Mouse (Mus musculus): Measurements from ENCODE around the gene Sprtn. TPM values are rescaled to one million over a fixed set of nuclear protein-coding genes. Genes with fewer than 3 reads are reported as not detected.

Gene Sprtn
- polyA plus RNA-seq, 1 experiment = 14.5 TPM

DNA sequence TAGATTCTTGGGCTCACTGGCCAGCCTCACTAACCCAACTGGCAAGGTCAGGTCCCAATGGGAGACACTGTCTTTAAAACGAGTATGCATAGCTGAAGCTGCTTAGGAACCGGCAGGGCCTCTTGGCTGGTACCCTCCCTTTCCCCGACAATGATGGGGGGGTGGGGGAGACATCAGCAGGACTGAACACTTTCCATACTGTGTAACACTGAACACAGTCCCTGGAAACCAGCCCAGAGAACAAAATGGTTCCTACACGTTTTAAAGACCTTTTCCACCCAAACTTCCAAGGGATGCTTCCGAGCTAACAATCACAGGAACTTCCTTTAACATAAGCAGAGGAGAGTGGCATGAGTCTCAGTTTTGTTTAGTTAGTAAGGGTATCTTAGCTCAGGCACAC, 37.4 kb downstream of the Sprtn start:
- H3K27ac ChIP-seq (ENCODE audit: insufficient read depth, low read depth, low read length) = no peak overlapping the region
- no peak overlapping the region for H3K4me3 ChIP-seq (ENCODE audit: insufficient read depth, low read length)

DNA sequence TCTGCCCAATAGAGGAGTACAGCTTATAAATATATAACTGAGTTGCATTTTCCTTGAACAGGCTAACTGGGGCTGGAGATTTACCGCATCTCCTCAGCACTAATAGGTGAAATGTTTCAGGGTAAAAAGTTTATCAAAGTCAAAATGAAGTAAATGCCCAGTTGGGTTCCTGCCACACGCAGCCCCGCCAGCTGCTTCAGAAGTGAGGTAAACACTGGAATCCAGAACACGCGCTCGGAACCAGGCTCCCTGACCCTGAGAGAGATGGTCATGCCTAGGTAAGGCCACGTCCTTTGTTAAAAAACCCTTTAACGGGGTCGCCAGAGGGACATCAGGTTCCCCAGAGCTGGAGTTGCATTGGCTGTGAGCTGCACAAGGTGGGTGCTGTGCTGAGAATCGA, 39.0 kb downstream of the Sprtn start:
- Histone ChIP-seq H3K4me3 (ENCODE audit: insufficient read depth, low read length) (no peak overlapping the region), H3K27ac (ENCODE audit: insufficient read depth, low read depth, low read length) (no peak overlapping the region), H3K4me1 (ENCODE audit: control insufficient read depth, insufficient read depth, low read length) (peaks cover 10% of the 10 kb centered on the region)
- TF ChIP-seq CTCF (IDR thresholded peaks at IDR 0.05; ENCODE audit: low read depth, low read length) (no peak), POLR2A (IDR thresholded peaks at IDR 0.05; ENCODE audit: borderline replicate concordance, low read depth, low read length) (no peak)

More for the DNA sequence above, 37.4 kb downstream of the Sprtn start:
- no peak for TF ChIP-seq POLR2A (IDR thresholded peaks at IDR 0.05; ENCODE audit: borderline replicate concordance, low read depth, low read length)
- TF ChIP-seq CTCF (IDR thresholded peaks at IDR 0.05; ENCODE audit: low read depth, low read length) = no peak
- H3K4me1 ChIP-seq (ENCODE audit: control insufficient read depth, insufficient read depth, low read length) = peaks cover 12% of the 10 kb centered on the region

DNA sequence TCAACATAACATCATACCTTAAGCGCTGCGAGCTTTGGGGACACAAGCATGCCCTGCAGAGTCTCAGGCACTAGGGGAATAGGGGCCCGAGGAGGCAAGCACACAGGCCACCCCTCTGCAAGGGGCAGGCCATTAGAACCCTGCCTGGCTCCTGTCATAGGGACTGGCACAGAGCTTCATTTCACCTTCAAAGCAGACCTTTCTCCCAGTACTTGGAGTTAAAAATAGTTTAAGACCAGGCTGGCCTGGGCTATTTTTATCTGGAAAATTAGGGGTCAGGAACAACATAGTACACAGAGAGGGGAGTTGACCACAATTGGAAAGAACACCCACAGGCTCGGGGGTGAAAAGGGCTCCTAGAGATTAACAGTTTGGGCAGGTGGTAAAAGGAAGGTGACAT, 39.6 kb downstream of the Sprtn start:
- peaks cover 7% of the 10 kb centered on the region for H3K4me1 ChIP-seq (ENCODE audit: control insufficient read depth, insufficient read depth, low read length)
- no peak for TF ChIP-seq CTCF (IDR thresholded peaks at IDR 0.05; ENCODE audit: low read depth, low read length)
- no peak for TF ChIP-seq POLR2A (IDR thresholded peaks at IDR 0.05; ENCODE audit: borderline replicate concordance, low read depth, low read length)
- H3K27ac ChIP-seq (ENCODE audit: insufficient read depth, low read depth, low read length) = no peak overlapping the region
- H3K4me3 ChIP-seq (ENCODE audit: insufficient read depth, low read length) = no peak overlapping the region

DNA sequence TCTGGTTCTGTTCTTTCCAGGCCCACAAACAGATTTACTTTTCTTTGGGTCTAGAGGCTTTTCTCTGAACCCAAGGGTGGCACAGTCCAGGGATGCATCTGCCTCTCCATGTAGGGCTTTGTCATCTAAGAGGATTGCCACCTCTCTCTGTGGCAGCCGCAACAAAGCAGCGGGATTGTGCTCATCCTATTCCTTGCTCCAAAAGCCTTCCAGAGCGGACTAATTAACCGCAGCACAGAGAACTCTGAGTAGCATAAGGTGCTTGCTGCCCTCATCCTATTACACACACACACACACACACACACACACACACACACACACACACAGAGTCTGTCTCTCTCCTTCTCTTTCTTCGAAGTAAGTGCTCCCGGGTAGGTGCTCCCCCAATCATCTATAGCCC, 46.1 kb downstream of the Sprtn start:
- H3K27ac ChIP-seq (ENCODE audit: insufficient read depth, low read depth, low read length) = no peak overlapping the region
- TF ChIP-seq CTCF (IDR thresholded peaks at IDR 0.05; ENCODE audit: low read depth, low read length) (no peak), POLR2A (IDR thresholded peaks at IDR 0.05; ENCODE audit: borderline replicate concordance, low read depth, low read length) (no peak)
- no peak overlapping the region for H3K4me3 ChIP-seq (ENCODE audit: insufficient read depth, low read length)
- peaks cover 8% of the 10 kb centered on the region for H3K4me1 ChIP-seq (ENCODE audit: control insufficient read depth, insufficient read depth, low read length)

DNA sequence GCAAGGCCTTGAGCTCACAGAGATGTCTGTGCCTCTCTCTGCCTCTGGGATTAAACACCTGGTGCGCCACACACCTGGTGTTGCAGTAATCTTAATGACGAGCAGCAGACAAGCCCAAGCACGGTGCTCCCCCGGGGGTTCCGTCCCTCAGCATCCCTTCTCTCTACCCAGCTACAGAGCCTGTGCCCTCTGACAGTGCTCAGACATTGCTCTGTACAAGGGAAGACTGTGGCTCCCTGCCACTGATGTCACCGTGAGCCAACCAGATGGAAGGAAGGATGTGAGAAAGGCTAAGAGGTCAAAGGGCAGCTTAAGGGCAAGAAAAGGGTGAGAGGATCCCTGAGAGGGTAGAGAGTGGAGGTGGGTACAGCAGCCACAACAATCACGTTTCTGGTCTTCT, 46.7 kb downstream of the Sprtn start:
- TF ChIP-seq CTCF (IDR thresholded peaks at IDR 0.05; ENCODE audit: low read depth, low read length) = no peak
- TF ChIP-seq POLR2A (IDR thresholded peaks at IDR 0.05; ENCODE audit: borderline replicate concordance, low read depth, low read length) = no peak
- H3K4me1 ChIP-seq (ENCODE audit: control insufficient read depth, insufficient read depth, low read length) = peaks cover 8% of the 10 kb centered on the region
- no peak overlapping the region for H3K4me3 ChIP-seq (ENCODE audit: insufficient read depth, low read length)
- H3K27ac ChIP-seq (ENCODE audit: insufficient read depth, low read depth, low read length) = no peak overlapping the region

DNA sequence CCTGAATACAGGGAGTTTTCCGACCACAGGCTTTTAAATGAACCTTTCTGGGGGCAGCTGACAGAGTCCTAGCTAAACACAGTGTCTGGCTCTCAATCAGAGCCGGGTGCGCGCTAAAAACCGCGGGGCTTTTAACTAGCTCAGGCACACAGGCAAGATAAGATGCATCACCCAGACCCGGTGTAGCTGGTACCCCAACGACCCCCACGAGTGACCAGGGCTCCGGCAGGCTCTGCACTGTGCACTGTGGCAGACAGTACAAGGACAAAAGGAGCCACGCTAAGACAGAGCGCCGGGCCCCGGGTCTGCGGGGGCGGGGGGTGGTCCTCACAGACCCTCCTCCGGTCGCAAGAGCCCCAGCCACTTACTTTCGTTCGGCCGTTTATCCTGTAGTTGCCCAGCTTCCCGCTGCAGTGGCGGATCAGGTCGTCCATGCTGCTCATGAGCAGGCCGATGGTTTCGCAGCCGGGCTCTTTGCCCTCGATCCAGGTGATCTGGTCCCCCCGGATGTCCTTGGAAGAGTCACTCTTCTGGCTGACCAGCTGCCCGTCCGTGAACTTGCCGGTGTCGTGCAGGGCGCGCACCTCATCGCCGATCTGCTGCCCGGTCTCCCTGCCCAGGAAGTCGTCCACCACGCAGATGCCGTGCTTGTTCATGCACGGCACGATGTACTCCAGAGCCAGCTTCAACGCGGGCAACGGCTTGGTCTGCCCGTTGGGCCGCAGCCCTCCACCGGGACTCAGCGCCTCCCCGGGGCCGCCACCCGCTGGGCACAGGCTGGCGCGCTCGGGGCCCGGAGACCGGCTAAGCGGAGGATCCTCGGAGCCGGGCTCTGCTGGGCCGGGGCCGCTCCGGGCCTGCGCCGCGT, 50.4 kb downstream of the Sprtn start:
- Histone ChIP-seq H3K4me3 (ENCODE audit: insufficient read depth, low read length) (peak overlapping the region; percentile 82), H3K27ac (ENCODE audit: insufficient read depth, low read depth, low read length) (peak overlapping the region; percentile 54), H3K4me1 (ENCODE audit: control insufficient read depth, insufficient read depth, low read length) (peaks cover 13% of the 10 kb centered on the region)
- TF ChIP-seq CTCF (IDR thresholded peaks at IDR 0.05; ENCODE audit: low read depth, low read length) (no peak), POLR2A (IDR thresholded peaks at IDR 0.05; ENCODE audit: borderline replicate concordance, low read depth, low read length) (no peak)

DNA sequence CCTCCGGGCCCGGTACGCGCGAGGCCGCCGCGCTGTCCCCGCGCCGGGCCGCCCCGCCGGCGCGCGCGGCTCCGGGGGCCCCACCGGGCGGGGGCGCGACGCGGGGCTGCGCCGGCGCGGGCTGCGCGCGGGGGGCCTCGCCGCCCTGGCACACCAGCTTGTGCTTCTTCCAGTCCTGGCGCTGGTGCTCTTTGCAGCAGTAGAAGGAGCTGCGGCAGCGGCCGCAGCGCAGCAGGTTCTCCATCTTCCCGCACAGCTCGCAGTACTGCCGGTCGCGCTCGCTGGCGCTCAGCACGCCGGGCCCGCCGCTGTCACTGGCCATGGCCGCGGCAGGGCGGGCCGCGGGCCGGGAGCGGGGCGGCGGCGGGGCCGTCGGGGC, 51.0 kb downstream of the Sprtn start:
- H3K4me1 ChIP-seq (ENCODE audit: control insufficient read depth, insufficient read depth, low read length) = peaks cover 13% of the 10 kb centered on the region
- H3K27ac ChIP-seq (ENCODE audit: insufficient read depth, low read depth, low read length) = peak overlapping the region; percentile 50

DNA sequence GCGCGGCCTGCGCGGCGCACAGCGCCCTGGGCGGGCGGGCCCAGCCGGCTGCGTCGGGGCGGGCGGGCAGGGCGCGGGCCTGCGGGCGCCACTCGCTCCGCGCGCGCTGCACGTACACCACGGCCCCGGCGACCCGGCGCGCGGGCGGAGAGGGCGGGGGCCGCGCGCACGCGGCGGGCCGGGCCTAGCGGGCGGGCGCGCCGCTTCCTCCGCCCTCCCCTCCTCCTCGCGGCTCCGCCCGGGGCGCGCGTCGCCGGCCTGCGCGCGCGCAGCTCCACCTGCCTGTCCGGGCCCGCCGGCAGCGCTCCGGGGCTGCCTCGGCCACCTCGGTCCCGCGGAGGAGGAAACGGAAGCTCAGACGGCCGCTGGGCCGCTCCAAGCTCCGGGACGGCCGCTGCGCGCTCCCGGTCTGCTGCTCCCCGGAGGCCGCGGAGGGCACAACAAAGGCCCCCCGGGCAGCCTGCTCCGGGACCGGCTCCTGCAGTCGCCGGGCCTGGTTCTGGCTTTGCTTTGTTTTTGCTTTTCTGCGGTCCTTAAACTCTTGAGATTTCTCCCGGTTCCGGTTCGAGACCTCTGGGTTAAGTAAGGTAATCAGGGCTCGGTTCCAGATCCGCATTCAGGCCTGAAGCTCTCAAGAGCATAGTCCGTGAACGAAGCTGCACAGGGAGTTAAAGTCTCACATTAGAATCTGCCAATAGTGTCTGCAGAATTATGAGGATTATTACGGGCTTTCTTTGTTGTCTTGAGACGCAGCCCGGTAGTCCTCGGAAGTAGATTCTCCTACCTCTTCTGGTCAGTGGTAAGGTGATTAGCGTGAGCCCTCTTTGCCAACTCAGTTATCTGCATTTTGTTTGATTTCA, 51.8 kb downstream of the Sprtn start, which contains the start of gene Egln1:
Gene Egln1, minus strand, starts transcription at position 116 of the 860 bp plus-strand sequence.
- peak within 1 kb of the TSS; percentile 82 for H3K4me3 ChIP-seq (ENCODE audit: insufficient read depth, low read length)
- H3K4me1 ChIP-seq (ENCODE audit: control insufficient read depth, insufficient read depth, low read length) = peaks cover 12% of the 10 kb centered on the region
- H3K27ac ChIP-seq (ENCODE audit: insufficient read depth, low read depth, low read length) = peak within 1 kb of the TSS; percentile 75
- TF ChIP-seq CTCF (IDR thresholded peaks at IDR 0.05; ENCODE audit: low read depth, low read length) = no peak
- peak; percentile 88 for TF ChIP-seq POLR2A (IDR thresholded peaks at IDR 0.05; ENCODE audit: borderline replicate concordance, low read depth, low read length)

More for the DNA sequence above, 51.0 kb downstream of the Sprtn start:
- peak overlapping the region; percentile 82 for H3K4me3 ChIP-seq (ENCODE audit: insufficient read depth, low read length)
- TF ChIP-seq POLR2A (IDR thresholded peaks at IDR 0.05; ENCODE audit: borderline replicate concordance, low read depth, low read length) (no peak), CTCF (IDR thresholded peaks at IDR 0.05; ENCODE audit: low read depth, low read length) (no peak)

DNA sequence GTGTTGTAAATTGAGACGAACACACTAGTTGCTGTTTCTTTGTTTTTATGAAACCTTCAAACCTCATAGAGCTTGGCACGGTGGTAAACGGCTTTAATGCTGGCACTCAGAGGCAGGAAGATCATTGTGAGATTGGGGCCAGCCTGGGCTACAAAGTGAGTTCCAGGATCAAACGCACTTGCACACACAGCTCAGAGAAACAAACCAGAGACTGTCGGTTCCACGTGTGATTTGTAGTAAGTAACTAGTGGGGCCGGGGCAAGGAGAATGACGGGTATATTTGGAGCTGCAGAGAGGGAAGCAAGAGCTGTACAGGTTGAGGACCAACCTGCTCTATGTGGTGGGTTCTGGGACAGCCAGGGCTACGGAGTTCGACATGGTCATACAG, 52.4 kb downstream of the Sprtn start:
- Histone ChIP-seq H3K4me1 (ENCODE audit: control insufficient read depth, insufficient read depth, low read length) (peaks cover 12% of the 10 kb centered on the region), H3K4me3 (ENCODE audit: insufficient read depth, low read length) (peak overlapping the region; percentile 82), H3K27ac (ENCODE audit: insufficient read depth, low read depth, low read length) (peak overlapping the region; percentile 75; the same call in 1 of the 2 replicates)
- no peak; the same call in 1 of the 2 replicates for TF ChIP-seq CTCF (IDR thresholded peaks at IDR 0.05; ENCODE audit: low read depth, low read length)
- no peak for TF ChIP-seq POLR2A (IDR thresholded peaks at IDR 0.05; ENCODE audit: borderline replicate concordance, low read depth, low read length)
